Mouse (Mus musculus): ENCODE measurements around the gene Slc35f1. TPM values are rescaled to one million over a fixed set of nuclear protein-coding genes. Genes with fewer than 3 reads are reported as not detected.

The Slc35f1 gene
- polyA plus RNA-seq, 1 experiment from 2014 or later, result 35.6 TPM

DNA sequence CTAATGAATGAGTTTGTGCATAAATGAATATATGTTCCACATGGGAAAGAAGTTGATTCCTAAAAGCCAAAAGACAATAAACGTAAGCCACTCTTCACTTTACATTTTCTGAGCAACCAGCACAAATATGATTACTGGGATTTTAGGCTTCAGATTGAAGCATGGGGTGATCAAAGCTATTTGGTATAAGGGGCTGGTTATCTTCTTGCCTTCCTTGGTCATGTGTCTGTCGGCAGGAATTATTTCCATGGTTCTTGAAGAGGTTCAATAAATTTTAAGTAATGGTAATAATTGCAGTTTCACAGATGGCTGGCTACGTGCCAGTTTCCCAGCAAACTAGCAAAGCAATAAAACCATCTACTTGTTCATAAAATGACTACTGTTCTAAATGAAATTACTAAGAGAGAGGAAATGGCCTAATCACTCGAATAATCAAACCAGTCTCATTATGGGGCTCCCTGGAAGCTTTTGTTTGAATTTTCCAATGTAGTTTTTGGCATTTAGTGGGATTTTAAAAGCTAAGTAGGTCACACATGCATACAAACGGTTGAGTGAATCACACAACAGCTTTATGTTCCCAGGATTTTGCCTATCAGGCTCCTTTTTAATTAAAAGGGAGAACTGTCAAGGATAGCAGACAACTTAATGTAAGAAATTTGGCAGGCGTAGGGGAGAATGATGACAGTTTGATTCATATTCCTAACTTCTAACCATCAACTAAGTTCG lies 425.5 kb downstream of the Slc35f1 start:
- no peaks in the 10 kb centered on the region for H3K27me3 ChIP-seq (ENCODE audit: control insufficient read depth, insufficient read depth, low read length)

DNA sequence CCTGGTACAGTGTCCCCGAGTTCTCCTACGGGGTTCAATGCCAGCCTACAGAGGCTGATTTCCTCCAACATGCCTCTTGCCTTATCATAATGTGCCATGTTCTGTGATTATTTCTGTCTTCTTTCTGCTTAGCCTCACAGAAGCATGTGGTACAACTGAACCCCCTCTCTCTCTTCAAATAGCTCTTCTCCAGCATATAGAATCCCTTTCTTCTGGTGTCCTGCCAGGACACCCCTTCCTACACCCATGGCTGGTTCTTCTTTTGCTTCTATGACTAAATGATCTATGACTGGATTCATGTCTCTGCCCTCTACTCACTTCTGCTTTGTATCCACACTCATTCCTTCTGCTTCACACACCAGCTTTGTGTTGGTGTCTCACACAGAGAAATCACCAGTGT lies 430.3 kb downstream of the Slc35f1 start:
- Histone ChIP-seq H3K9me3 (ENCODE audit: control insufficient read depth, low read length) (no peaks in the 10 kb centered on the region), H3K4me1 (ENCODE audit: control insufficient read depth, insufficient read depth, low read length) (no peaks in the 10 kb centered on the region), H3K27ac (replicated peaks; ENCODE audit: low read depth, low read length) (no peak overlapping the region), H3K36me3 (ENCODE audit: control insufficient read depth, insufficient read depth, low read length) (no peaks in the 10 kb centered on the region), H3K4me3 (replicated peaks; ENCODE audit: low read depth, low read length) (no peak overlapping the region), H3K9ac (replicated peaks; ENCODE audit: low read length) (no peak overlapping the region), H3K27me3 (ENCODE audit: control insufficient read depth, insufficient read depth, low read length) (no peaks in the 10 kb centered on the region), H3K4me2 (ENCODE audit: low read length) (no peak overlapping the region)
- WGBS, result 98% methylated on average over 2 of the region's 2 CpGs
- no peak for DNase-seq
- no peak for ATAC-seq (ENCODE audit: low FRiP score, low TSS enrichment)

More for the DNA sequence above, 425.5 kb downstream of the Slc35f1 start:
- H3K4me3 ChIP-seq (replicated peaks; ENCODE audit: low read depth, low read length), result no peak overlapping the region
- no peak for ATAC-seq (ENCODE audit: low FRiP score, low TSS enrichment)
- 64% methylated on average over 7 of the region's 7 CpGs for WGBS
- no peaks in the 10 kb centered on the region for H3K4me1 ChIP-seq (ENCODE audit: control insufficient read depth, insufficient read depth, low read length)
- DNase-seq, result peak; percentile 47
- no peaks in the 10 kb centered on the region for H3K36me3 ChIP-seq (ENCODE audit: control insufficient read depth, insufficient read depth, low read length)
- no peak overlapping the region for H3K27ac ChIP-seq (replicated peaks; ENCODE audit: low read depth, low read length)
- no peak overlapping the region for H3K4me2 ChIP-seq (ENCODE audit: low read length)
- no peaks in the 10 kb centered on the region for H3K9me3 ChIP-seq (ENCODE audit: control insufficient read depth, low read length)
- no peak overlapping the region for H3K9ac ChIP-seq (replicated peaks; ENCODE audit: low read length)

DNA sequence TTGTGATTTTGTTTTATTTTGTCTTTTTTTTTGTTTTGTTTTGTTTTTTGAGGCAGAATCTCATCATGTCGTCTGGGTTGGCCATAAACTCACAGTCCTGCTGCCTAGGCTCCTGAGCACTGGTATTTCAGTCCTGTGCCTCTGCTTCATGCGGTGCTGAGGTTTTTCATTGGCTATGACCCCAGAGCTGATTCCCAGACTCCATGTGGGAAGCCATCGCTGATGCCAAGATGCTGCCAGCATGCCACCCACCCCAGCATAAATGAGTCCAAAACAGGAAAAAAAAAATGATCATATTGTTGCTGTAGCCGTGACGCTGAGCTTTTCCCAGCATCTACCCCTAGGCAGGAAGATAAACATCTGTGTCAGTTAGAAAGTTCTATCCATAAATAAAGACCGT lies 434.0 kb downstream of the Slc35f1 start:
- no peak overlapping the region for H3K4me2 ChIP-seq (ENCODE audit: low read length)
- no peaks in the 10 kb centered on the region for H3K9me3 ChIP-seq (ENCODE audit: control insufficient read depth, low read length)
- ATAC-seq (ENCODE audit: low FRiP score, low TSS enrichment) (no peak), DNase-seq (no peak)
- H3K27me3 ChIP-seq (ENCODE audit: control insufficient read depth, insufficient read depth, low read length), result no peaks in the 10 kb centered on the region
- H3K9ac ChIP-seq (replicated peaks; ENCODE audit: low read length), result no peak overlapping the region
- no peak overlapping the region for H3K27ac ChIP-seq (replicated peaks; ENCODE audit: low read depth, low read length)
- H3K36me3 ChIP-seq (ENCODE audit: control insufficient read depth, insufficient read depth, low read length), result no peaks in the 10 kb centered on the region
- H3K4me3 ChIP-seq (replicated peaks; ENCODE audit: low read depth, low read length), result no peak overlapping the region
- no peaks in the 10 kb centered on the region for H3K4me1 ChIP-seq (ENCODE audit: control insufficient read depth, insufficient read depth, low read length)
- WGBS, result 87% methylated on average over 6 of the region's 6 CpGs

DNA sequence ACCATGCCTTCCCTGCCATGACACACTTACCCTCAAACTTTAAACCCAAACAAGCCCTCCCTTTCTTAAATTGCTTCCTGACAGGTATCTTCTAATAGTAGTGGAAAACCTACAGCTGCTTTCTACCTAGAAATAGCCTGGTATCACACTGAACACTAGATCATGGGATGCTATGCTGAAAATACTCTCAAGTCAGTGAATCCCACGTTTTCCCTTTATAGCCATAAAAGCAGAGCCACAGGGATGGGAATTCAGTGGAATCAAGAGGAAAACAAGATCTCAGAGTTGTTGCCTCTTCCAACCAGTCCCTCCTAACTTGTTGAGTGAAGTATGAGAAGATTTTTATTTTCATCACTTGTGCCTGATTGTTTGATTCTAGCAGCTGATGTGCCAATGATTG lies 442.4 kb downstream of the Slc35f1 start:
- no peaks in the 10 kb centered on the region for H3K27me3 ChIP-seq (ENCODE audit: control insufficient read depth, insufficient read depth, low read length)
- no peak overlapping the region for H3K4me3 ChIP-seq (replicated peaks; ENCODE audit: low read depth, low read length)
- no peak for ATAC-seq (ENCODE audit: low FRiP score, low TSS enrichment)
- H3K4me1 ChIP-seq (ENCODE audit: control insufficient read depth, insufficient read depth, low read length), result no peaks in the 10 kb centered on the region
- WGBS, result 78% methylated on average over 1 of the region's 1 CpGs
- DNase-seq, result no peak
- no peak overlapping the region for H3K4me2 ChIP-seq (ENCODE audit: low read length)
- no peaks in the 10 kb centered on the region for H3K9me3 ChIP-seq (ENCODE audit: control insufficient read depth, low read length)
- no peak overlapping the region for H3K9ac ChIP-seq (replicated peaks; ENCODE audit: low read length)
- H3K27ac ChIP-seq (replicated peaks; ENCODE audit: low read depth, low read length), result no peak overlapping the region
- no peaks in the 10 kb centered on the region for H3K36me3 ChIP-seq (ENCODE audit: control insufficient read depth, insufficient read depth, low read length)

DNA sequence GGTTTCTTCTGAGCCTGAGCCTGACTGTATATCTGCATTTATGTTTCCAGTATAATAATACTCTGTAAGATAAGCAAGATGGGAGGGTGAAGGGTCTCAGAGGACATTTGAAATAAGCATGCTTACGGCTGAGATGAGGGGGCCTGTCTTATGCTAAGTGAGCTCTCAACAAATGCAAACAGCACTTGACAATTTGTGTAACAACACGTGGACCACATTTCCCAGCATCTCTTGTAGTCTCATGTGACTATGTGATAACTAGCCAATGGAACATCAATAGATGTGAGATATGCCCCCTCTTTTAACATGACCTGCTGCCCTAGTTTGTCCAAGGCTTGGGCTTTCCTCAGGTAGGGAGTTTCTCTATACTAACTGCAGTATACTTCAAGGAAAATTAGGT lies 460.0 kb downstream of the Slc35f1 start:
- ATAC-seq (ENCODE audit: low FRiP score, low TSS enrichment) (no peak), DNase-seq (no peak)
- 82% methylated on average over 2 of the region's 2 CpGs for WGBS
- H3K36me3 ChIP-seq (ENCODE audit: control insufficient read depth, insufficient read depth, low read length), result no peaks in the 10 kb centered on the region
- H3K27ac ChIP-seq (replicated peaks; ENCODE audit: low read depth, low read length), result no peak overlapping the region
- H3K4me3 ChIP-seq (replicated peaks; ENCODE audit: low read depth, low read length), result no peak overlapping the region
- H3K27me3 ChIP-seq (ENCODE audit: control insufficient read depth, insufficient read depth, low read length), result no peaks in the 10 kb centered on the region
- no peak overlapping the region for H3K9ac ChIP-seq (replicated peaks; ENCODE audit: low read length)
- H3K9me3 ChIP-seq (ENCODE audit: control insufficient read depth, low read length), result no peaks in the 10 kb centered on the region
- H3K4me1 ChIP-seq (ENCODE audit: control insufficient read depth, insufficient read depth, low read length), result no peaks in the 10 kb centered on the region
- no peak overlapping the region for H3K4me2 ChIP-seq (ENCODE audit: low read length)

DNA sequence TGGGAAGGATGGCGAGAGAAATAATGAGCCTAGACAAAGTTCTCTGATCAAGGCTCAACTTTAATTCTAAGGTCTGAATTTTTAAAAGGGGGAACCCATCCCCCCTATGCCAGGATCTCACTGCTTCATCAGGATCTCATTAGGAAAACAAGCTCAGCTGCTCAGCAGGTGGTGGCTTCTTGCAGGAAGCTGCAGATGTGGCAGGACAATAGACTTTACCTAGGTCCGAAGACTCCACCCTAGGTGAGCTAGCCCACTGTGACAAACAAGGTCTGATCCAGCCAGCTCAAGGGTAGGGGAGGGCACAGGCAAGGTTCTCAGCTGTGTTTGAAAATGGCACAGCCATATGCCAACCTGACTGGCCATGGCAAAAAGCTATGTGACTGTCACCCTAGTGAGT lies 460.6 kb downstream of the Slc35f1 start:
- no peaks in the 10 kb centered on the region for H3K9me3 ChIP-seq (ENCODE audit: control insufficient read depth, low read length)
- ATAC-seq (ENCODE audit: low FRiP score, low TSS enrichment) (no peak), DNase-seq (no peak)
- no peak overlapping the region for H3K9ac ChIP-seq (replicated peaks; ENCODE audit: low read length)
- WGBS, result 78% methylated on average over 2 of the region's 2 CpGs
- no peak overlapping the region for H3K4me3 ChIP-seq (replicated peaks; ENCODE audit: low read depth, low read length)
- no peaks in the 10 kb centered on the region for H3K4me1 ChIP-seq (ENCODE audit: control insufficient read depth, insufficient read depth, low read length)
- H3K36me3 ChIP-seq (ENCODE audit: control insufficient read depth, insufficient read depth, low read length), result no peaks in the 10 kb centered on the region
- no peak overlapping the region for H3K27ac ChIP-seq (replicated peaks; ENCODE audit: low read depth, low read length)
- H3K27me3 ChIP-seq (ENCODE audit: control insufficient read depth, insufficient read depth, low read length), result no peaks in the 10 kb centered on the region
- H3K4me2 ChIP-seq (ENCODE audit: low read length), result no peak overlapping the region

DNA sequence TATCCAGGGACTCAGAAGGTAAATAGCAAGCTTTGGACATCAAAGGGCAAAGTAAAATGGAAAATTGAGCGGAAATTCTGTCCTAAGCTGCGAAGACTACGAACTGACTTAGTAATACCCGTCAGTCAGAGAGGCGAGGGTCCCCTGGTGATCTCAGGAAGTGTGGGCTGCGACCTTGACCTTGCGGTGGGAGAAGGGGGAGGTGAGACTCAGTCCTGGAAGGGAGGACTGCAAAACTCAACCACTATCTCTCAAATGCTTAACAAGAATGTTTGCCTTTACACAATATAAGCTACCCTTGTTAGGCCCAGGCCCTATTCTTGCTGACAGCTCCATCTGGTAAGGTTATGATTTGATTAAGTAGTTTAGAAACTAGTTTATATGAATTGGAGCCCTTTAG lies 466.0 kb downstream of the Slc35f1 start:
- H3K4me3 ChIP-seq (replicated peaks; ENCODE audit: low read depth, low read length), result no peak overlapping the region
- no peaks in the 10 kb centered on the region for H3K27me3 ChIP-seq (ENCODE audit: control insufficient read depth, insufficient read depth, low read length)
- DNase-seq, result no peak
- no peak overlapping the region for H3K9ac ChIP-seq (replicated peaks; ENCODE audit: low read length)
- H3K4me1 ChIP-seq (ENCODE audit: control insufficient read depth, insufficient read depth, low read length), result no peaks in the 10 kb centered on the region
- no peaks in the 10 kb centered on the region for H3K9me3 ChIP-seq (ENCODE audit: control insufficient read depth, low read length)
- no peak overlapping the region for H3K27ac ChIP-seq (replicated peaks; ENCODE audit: low read depth, low read length)
- no peaks in the 10 kb centered on the region for H3K36me3 ChIP-seq (ENCODE audit: control insufficient read depth, insufficient read depth, low read length)
- no peak overlapping the region for H3K4me2 ChIP-seq (ENCODE audit: low read length)
- no peak for ATAC-seq (ENCODE audit: low FRiP score, low TSS enrichment)
- 71% methylated on average over 7 of the region's 7 CpGs for WGBS

DNA sequence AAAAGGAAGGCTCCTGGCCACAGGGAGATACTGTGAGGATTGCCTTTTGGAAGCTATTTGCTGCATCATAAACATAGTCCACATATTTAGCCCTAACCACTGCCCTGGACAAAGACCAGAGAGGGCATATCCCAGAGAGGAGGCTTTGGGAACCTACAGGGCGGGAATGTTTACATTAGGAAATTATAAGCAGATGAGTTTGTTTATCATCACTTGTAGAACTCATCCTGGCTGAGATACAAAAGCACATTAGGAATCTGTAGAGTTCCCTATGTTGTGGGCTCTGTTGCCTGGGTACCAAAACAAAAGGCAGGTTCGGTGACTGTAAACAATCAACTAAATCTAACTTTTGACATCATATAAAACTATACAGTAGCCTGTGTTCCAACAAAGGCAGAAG lies 467.4 kb downstream of the Slc35f1 start:
- Histone ChIP-seq H3K9me3 (ENCODE audit: control insufficient read depth, low read length) (no peaks in the 10 kb centered on the region), H3K4me2 (ENCODE audit: low read length) (no peak overlapping the region), H3K36me3 (ENCODE audit: control insufficient read depth, insufficient read depth, low read length) (no peaks in the 10 kb centered on the region), H3K4me3 (replicated peaks; ENCODE audit: low read depth, low read length) (no peak overlapping the region), H3K9ac (replicated peaks; ENCODE audit: low read length) (no peak overlapping the region), H3K4me1 (ENCODE audit: control insufficient read depth, insufficient read depth, low read length) (no peaks in the 10 kb centered on the region), H3K27ac (replicated peaks; ENCODE audit: low read depth, low read length) (no peak overlapping the region), H3K27me3 (ENCODE audit: control insufficient read depth, insufficient read depth, low read length) (no peaks in the 10 kb centered on the region)
- DNase-seq (no peak), ATAC-seq (ENCODE audit: low FRiP score, low TSS enrichment) (no peak)
- 95% methylated on average over 2 of the region's 2 CpGs for WGBS

Measured in midbrain, embryonic 14.5 days (tissue).